Mouse (Mus musculus) left cerebral cortex, adult 18-20 months (tissue): ENCODE data around the gene Fbxl8. TPM values are rescaled to one million over a fixed set of nuclear protein-coding genes. Genes with fewer than 3 reads are reported as not detected.

Source experiments
- microRNA-seq, 2 experiments: library from miRNA; unstranded; fragments of <30 nt; microRNA quantifications; one replicate each; pipeline ENCODE4 v1.2.0; 2021
- total RNA-seq, 2 experiments: library from RNA; stranded (reverse); gene quantifications; 2 replicates each; pipeline ENCODE4 v1.2.3; 2021

Fbxl8 gene
- total RNA-seq, 2 experiments from 2014 or later: 1.1 to 1.6 TPM

Small RNA genes within 50 kb of the gene (microRNA-seq; reads per million reads assigned to microRNA genes)
- gene Gm27320 (0 reads per million in 2 experiments), gene Mir328 (13,625 to 17,417 reads per million in 2 experiments)

Other genes starting within 250 kb of the Fbxl8 start
- gene Ces3a, start 216.0 kb upstream of the Fbxl8 start, total RNA-seq: not detected
- not detected for gene Ces3b, start 180.9 kb upstream of the Fbxl8 start, total RNA-seq
- not detected for gene Ces4a, start 132.8 kb upstream of the Fbxl8 start, total RNA-seq
- gene Cbfb, start 94.0 kb upstream of the Fbxl8 start, total RNA-seq: 10 to 100 TPM; 19.4 to 24.7 TPM
- gene D230025D16Rik, start 39.5 kb upstream of the Fbxl8 start, total RNA-seq: 10 to 100 TPM; 37.0 to 40.0 TPM
- 1 to 10 TPM; 3.0 to 3.5 TPM for gene B3gnt9, start 9.5 kb upstream of the Fbxl8 start, total RNA-seq
- 1 to 10 TPM; 7.6 to 8.9 TPM for gene Tradd, start within 50 bp of the Fbxl8 start, total RNA-seq
- gene Hsf4, start 5.2 kb downstream of the Fbxl8 start, total RNA-seq: 10 to 100 TPM; 25.6 to 26.5 TPM
- gene Nol3, start 11.5 kb downstream of the Fbxl8 start, total RNA-seq: 10 to 100 TPM in 1 of 2 experiments, 1 to 10 TPM in 1; 9.4 to 10.8 TPM
- gene 4931428F04Rik, start 25.2 kb downstream of the Fbxl8 start, total RNA-seq: 10 to 100 TPM; 22.3 to 27.9 TPM
- gene Exoc3l, start 31.5 kb downstream of the Fbxl8 start, total RNA-seq: 1 to 10 TPM; 1.6 TPM
- gene E2f4, start 33.0 kb downstream of the Fbxl8 start, total RNA-seq: 10 to 100 TPM; 37.6 to 39.1 TPM
- gene Elmo3, start 41.0 kb downstream of the Fbxl8 start, total RNA-seq: 1 to 10 TPM; 1.4 to 1.8 TPM
- gene Lrrc29, start 61.6 kb downstream of the Fbxl8 start, total RNA-seq: 1 to 10 TPM; 4.5 to 4.8 TPM
- 10 to 100 TPM; 37.1 to 37.4 TPM for gene Tmem208, start 61.7 kb downstream of the Fbxl8 start, total RNA-seq
- 1 to 10 TPM; 3.1 to 3.3 TPM for gene Fhod1, start 83.3 kb downstream of the Fbxl8 start, total RNA-seq
- 10 to 100 TPM; 31.1 to 35.6 TPM for gene Slc9a5, start 84.2 kb downstream of the Fbxl8 start, total RNA-seq
- 1 to 10 TPM; 2.1 to 2.2 TPM for gene Plekhg4, start 108.6 kb downstream of the Fbxl8 start, total RNA-seq
- not detected for gene Kctd19, start 148.9 kb downstream of the Fbxl8 start, total RNA-seq
- gene Lrrc36, start 148.9 kb downstream of the Fbxl8 start, total RNA-seq: under 1 TPM; 0.19 to 0.42 TPM
- 10 to 100 TPM; 47.0 to 48.3 TPM for gene Tppp3, start 206.9 kb downstream of the Fbxl8 start, total RNA-seq
- 10 to 100 TPM; 41.8 to 42.5 TPM for gene Zdhhc1, start 232.3 kb downstream of the Fbxl8 start, total RNA-seq